Mouse (Mus musculus) c-Kit-positive CD71-negative TER-119-negative erythroid progenitor cells, embryonic 14.5 days (primary cell): ENCODE results near the gene Tmem198.

Experiments used
- DNase-seq: peaks from one replicate; pipeline ENCODE4 v3.0.0-alpha.2; 2013; ENCODE audit warnings: low read depth

Tmem198 gene

DNA sequence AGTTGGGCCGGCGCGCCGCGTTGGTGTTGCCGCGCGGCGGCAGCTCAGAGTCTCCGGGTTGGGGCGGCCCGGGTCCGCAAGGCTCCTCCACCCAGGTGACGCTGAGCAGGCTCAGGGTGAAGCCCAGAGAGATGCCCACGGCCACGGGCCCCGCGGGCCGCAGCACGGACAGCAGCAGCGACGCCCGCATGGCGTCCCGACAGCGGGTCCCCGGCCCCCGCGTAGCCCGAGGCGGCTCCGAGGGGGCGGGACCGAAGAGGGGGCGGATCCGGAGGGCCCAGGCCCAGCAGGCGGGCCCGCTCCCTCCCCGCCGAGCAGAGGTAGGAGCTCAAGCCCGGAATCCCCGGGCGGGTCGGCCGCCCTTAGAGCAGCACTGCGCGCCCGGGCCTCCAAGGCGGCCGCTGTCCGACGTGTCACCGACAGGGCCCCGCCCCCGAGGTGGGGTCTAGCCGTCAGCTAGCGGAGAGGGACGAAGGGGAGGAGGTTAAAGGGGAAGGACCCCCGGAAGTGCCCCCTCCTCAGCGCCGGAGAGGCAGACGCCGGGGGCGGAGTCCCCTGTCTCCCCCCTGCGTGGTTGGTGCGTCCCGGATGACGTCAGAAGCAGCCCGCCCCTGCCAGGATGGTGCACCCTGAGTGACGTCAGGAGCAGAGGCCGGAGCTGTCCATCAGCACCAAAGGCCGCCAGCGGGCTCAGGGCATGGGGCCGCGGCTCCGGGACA, at the start of gene Tmem198, which contains the start of gene Chpf:
Tmem198 (plus strand) TSS at position 617 of the 719 bp plus-strand sequence.
Chpf (minus strand) TSS at position 392 of the 719 bp plus-strand sequence.
- peak; percentile 89 for DNase-seq

DNA sequence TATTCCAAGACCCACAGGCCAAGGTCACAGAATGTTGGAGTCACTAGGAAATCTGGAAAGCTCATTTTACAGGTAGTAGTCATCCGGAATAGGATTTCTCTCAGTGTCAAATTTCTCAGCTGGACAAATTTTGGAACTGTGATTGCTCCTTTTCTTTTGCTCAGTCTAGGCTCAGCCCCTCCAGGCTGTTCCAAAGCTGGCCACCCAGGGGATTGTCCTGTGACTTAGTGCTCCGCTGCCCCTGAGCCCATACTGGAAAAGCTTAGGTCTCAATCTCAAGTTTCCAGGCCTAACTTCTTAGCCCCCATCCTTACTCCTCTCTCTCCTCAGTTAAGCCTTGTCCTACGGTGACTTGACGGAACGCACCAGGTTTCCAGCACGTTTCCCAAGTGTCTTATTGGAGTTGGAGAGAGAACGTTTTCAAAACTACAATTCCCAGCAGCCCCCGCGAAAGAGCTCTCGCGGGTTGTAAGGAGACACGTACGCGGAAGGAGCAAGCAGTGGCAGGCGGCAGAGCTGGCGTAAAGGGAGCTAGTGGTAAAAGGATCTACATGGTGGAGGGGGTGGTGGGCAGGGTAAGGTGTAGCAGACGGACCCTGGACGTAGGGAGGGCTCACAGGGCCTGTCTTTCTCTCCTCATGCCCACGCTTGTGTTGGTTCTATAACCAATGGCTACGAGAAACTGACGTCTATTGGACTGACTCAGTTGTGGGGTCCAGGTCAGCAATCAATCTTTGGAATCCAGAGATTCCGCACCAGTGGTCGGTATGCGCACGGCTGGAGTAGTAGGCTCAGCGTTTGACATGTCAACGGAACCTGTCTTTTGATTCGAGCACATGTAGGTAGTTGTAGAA, 43.6 kb upstream of the Tmem198 start, which contains the start of gene Gmppa:
Gmppa (plus strand) TSS at position 456 of the 854 bp plus-strand sequence.
- DNase-seq: peak; percentile 70

DNA sequence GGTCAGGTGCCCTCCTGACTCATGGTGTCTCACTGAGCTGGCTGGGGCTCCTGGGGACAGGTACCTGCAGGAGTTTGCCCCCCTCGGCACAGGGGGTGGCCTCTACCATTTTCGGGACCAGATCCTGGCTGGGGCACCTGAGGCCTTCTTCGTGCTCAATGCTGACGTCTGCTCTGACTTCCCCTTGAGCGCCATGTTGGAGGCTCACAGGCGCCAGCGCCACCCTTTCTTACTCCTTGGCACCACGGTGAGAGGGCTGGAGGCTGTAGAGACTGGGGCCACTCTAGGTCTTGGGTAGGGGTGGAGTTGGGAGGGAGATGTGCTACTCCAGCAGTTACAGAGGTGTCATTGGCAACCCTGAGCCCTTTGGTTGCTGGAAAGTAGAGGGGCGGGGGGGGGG, 40.5 kb upstream of the Tmem198 start:
- DNase-seq: no peak

DNA sequence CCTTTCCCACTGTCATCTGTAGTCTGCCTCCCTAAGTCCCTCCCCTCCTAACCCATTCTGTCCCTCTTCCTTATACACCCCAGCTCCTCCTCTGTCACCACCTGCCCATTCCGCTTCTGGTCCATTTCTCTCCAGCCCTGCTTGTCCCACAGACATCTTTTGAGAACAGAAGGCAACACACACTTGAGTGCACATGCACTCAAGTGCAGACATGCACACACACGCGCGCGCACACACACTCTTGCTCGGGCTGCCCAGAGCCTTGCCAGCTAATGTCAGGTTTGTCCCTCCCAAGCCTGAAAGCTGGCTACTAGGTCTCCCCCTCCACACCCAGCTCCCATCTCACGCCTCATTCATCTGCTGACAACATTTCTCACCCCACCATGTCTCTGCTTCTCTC, 38.7 kb upstream of the Tmem198 start:
- no peak for DNase-seq

DNA sequence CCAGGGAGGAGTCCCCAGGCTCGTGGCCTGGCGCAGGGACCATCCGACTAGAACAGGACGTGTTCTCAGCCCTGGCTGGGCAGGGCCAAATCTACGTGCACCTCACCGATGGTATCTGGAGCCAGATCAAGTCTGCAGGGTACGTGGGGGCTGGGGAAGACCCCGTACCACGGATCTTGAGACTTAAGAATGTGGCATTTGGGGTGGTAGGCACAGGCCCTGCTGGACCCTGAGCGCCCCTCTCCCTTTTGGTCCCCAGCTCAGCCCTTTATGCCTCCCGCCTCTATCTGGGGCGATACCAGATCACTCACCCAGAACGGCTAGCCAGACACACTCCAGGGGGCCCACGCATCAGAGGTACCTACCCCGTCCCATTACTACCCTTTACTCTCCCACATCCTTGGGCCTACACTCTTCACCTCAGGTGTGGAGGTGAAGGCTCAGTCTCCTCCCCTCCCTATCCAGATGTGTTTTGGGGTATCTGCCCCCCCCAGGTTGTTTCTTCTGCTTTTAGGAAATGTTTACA, 37.8 kb upstream of the Tmem198 start:
- no peak for DNase-seq

DNA sequence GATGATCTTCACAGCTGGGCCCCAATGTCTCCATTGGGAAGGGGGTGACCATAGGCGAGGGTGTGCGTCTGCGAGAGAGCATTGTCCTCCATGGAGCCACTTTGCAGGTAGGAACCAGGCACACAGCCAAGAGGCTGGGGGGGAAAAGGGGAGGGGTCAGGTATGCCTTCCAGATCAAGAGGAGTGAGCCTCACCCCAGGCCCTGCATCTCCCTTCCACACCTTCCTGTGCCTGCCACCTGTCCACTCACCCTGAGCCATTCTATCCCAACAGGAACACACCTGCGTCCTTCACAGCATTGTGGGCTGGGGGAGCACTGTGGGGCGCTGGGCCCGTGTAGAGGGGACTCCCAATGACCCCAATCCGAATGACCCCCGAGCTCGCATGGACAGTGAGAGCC, 37.2 kb upstream of the Tmem198 start:
- no peak for DNase-seq

DNA sequence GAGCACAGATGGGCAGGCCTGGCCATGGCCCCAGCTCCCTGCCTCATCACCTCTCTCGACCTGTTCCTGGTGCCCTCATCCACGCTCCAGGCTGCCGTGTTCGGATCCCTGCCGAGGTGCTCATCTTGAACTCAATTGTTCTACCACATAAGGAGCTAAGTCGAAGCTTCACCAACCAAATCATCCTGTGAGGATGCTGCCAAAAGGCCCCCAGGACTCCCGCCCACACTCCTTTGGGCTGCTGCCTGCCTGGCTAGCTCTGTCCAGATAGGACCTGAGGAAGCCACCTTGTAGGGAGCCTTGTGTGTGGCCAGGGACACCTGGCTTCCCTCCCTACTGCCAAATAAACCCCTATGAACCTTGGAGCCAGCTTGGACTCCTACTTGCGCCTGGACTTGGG, 36.5 kb upstream of the Tmem198 start:
- DNase-seq: no peak

DNA sequence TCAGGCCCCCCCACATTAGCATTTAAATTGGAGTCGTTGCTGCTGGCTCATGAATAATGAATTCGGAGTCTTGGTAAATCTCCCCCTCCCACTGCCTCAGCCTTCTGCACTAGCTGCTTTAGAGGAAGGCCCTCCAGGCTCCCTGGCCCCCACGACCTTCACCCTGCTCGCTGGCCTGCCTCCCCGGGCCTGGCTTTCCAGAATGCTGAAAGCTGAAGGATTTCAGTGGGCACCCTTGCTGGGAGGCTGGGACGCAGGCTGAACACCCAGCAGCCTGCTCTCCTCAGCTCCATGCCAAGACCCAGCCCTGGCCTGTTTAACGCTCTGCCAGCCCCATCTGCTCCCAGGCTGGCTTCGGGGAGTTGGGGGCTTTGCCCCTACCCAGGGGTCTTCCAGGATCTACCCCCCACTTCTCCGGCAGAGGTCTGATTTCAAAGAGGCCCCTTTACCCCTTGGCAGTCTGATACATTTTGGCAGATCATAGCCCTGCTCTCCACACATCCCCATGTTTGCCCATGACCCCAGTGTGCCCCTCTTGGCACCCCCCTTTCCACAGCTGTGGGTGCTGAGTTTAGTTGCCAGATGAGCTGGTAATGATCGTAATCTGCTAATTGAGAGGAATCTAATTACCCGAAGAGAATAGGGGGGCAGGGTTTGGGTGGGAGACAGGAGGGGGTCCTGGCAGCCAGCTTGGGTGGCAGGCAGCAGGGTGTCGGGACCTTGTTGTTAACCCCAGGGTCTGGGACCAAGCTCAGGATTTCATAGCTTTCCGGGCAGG, 35.9 kb upstream of the Tmem198 start:
- no peak for DNase-seq

DNA sequence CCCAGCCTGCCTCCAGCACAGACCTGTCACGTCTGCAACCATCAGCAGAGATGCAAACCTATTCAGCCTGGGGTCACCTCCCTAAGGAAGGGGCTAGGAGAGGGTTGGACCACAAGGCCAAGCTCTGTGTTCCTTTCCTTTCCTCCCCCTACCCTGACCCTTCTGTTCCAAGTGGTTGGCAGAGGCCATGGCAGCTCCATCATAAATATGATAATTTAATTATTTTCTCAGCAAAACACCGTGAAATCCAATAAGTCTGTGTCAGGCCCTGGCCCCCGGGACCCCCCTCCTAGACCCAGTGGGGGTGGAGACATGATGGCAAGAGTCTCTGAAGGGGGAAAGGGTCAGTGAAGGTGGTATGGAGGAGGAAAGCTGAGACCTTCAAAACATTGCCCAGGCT, 35.1 kb upstream of the Tmem198 start:
- no peak for DNase-seq

DNA sequence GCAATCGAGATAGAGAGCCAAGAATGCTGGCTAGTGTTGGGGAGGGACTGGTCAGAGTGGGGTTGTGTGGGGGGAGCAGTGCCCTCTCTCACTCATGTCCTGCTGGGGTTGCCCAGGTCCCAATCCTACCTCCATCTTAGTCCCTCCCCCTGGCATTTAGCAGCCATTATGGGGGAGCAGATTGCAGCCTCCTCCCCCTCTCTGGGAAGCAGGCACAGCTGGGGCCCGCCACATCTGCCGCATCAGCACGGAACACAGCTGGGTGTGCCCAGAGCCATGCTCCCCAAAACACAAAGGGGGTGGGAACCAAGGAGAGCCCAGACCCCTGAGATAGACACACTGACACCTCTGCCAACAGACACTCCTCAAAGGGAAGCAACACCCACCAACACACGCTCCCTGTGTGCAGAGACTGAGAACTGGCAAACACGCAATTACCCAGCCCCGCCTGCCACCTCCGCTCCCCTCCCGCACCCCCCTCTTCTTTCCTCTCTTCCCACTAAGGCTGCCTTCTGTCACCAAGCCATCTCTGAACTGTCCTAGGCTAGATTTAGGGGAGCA, 34.1 kb upstream of the Tmem198 start:
- no peak for DNase-seq

DNA sequence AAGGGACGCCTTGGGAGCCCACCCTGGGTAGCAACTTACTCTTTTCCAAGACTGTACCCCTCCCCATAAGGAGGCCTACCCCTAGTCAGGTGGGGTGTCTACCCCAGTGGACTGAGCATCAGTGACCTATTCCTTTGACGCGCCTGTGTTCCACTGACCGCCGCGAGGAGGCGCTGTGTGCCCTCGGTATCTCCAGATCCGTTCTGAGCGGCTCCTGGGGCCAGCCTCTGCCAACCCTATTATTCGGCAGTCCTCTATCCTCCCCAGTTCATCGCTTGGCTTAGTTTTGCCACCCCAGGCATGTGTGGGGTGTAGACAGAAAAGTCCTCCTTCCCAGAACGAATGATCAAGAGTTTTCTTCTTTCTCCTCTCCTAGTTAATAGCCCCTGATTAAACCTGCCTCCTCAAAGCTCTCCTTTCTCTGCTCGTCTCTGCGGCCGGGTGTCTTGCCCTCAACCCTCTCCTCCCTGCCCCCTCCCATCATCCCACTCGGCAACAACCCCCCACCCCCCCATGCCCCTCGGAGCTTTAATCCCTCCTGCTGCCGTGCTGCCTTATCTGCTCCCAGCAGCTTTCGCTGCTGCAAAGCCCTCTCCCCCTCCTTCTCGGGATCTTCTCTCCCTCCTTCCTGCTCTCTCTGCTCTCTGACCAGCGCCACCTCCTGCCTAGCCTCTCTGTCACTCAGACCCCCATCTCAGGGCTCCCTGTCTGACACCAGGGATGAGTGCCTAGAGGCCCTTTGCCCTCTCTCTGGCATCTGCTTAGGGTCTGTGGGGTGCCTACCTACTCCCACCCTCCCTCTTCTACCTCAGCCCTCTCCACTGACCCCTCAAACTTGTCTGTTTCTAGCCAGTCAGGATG, 33.4 kb upstream of the Tmem198 start:
- peak; percentile 51 for DNase-seq

DNA sequence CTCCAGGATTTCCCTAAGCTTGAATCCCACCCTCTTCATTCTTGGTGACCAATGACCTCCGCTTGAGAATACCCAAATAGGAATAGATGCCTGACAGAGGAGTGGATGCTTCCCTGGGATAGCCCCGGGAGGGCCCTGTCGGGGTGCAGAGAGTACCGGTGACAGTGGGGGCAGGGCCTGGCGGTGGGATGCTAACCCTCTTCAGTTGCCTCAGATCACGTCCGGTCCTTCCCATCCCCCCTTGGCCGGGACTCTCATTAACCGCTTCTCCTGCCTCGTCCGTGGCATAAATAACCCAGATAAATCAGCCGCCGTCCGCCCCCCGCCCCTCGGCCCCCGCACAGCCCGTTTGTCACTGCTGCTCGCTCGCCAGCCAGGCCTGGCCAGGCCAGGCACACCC, 32.7 kb upstream of the Tmem198 start:
- no peak for DNase-seq

DNA sequence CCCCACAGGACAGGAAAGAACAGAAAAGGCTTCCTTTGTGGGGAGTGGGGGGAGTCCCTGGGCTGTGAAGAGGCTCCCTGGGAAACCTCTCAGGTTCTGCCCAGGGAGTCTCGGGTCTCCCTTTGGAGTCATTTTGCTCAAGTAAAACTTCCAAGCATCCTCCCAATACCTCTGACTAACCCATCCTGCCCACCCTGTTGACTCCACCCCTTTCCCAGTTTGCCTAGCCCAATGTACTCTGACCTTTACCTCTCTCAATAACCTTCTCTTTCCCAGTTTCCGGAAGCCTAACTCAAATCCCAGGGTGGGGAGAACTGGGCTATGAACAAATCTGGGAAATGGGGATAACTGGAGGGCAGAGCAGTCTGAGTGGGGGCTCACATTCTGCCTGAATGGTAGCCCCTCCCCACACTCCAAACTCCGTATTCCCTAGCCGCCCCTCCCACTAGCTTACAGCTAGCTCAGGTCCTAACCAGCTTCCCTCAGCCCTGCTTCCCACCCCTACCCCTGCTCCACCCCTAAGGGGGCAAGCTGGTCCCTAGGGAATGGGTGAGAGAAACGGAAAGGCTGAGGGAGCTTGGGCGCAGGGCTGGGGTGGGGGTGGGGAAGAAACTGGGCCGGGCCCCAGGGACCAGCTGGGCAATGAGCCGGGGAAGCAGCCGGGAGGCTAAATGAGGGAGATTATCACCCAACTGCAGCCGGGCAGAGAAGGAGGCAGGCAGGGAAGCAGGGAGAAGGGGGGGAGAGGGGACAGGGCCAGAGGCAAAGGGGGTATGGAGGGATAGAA, 31.9 kb upstream of the Tmem198 start:
- no peak for DNase-seq

DNA sequence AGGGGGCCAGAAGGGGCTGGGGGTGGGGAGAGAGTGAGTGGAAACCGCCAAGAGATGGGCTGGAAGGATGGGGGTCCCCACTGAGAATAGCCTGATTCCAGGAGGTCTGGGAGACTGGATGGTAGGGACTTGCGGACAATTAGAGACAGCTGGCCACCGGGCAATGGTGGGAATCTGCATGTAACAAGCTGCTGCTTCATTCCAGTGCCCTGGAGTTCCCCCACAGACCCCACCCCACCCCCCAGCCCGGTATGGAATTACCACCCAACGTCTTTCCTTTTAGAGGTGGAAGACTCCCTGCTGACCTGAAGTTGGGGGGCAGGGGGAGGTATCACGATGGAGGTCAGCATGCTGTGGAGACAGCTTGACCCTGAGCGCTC, 31.3 kb upstream of the Tmem198 start:
- DNase-seq: no peak

DNA sequence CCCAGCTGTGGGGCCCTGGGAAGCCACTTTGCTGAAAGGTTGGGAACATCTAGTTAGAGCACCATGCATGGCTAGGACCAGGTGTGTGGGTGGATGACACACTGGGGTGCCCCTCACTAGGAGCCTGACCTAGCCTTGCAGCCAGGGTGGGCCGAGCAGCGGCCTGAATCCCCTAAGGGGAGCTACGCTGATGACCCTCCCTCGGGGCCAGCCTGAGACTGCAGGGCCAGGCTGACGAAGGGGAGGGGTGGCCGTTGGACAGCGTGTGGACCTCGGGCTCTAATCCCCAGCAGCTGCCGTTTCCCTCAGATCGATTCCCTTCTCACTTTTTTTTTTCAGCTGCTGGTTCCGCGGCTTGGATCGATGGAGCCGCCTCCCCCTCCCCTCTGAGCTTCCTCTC, 30.4 kb upstream of the Tmem198 start:
- no peak for DNase-seq

DNA sequence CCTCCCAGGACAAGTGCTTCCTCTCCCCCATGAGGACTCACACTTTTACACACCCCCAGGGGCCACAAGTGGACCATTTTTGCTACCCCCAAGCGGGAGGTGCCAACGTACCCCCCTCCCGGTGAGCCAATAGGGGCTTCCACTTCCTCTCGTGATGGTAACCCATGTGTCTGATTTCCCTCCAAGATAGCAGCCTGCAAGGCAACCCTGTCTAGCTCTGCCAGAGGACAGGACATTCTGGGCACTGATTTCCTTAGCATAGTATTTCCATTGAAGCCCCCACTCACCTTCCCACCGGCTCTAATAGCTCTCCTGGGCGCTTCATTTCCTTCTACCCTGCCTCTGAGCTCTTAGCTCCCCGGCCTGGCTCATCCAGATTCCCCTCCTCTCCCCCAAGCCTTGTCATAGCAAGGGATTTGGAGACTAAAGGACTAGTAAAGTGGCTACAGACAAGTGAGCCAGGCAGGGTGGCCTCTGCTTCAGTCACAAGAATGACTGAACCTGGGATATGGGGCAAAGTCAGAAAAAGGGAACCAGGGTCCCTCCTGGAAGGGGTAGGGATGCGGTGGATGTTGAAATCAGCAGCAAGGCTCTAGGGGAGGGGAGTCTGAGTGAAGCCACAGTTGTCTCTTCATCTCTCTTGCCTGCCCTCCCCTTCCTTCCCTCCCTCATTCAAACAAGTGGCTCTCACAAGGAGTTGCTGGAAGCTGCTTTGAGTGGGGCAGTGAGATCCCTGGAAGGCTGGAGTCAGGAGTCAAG, 29.8 kb upstream of the Tmem198 start:
- no peak for DNase-seq

DNA sequence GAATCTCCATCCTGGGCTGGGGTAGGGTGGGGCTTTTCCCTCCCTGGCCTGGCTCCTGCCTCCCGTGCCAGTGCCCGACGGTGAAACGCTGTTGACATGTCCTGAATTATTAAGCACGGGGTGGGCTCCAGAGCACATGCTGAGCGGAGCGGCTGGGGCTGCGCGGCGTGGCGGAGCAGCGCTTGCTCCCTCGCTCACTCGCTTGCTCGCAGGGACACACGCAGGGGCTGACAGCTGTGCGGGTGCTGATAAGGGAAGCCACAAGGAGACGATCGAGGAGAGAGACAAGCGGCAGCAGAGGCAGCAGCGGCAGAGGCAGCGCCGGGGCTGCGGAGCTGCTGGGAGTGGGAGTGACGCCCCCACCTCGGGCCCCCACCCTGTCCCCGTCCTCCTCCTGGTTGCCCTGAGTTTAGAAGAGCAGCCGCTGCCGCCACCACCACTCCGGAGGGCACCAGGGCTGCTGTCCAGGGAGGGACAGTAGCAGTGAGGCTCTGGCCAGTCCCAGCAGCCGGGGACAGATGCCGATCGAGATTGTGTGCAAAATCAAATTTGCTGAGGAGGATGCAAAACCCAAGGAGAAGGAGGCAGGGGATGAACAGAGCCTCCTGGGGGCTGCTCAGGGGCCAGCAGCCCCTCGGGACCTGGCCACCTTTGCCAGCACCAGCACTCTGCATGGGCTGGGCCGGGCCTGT, 28.9 kb upstream of the Tmem198 start, which contains the start of gene Asic4:
Asic4 (plus strand) TSS at position 123 of the 692 bp plus-strand sequence.
- DNase-seq: no peak

DNA sequence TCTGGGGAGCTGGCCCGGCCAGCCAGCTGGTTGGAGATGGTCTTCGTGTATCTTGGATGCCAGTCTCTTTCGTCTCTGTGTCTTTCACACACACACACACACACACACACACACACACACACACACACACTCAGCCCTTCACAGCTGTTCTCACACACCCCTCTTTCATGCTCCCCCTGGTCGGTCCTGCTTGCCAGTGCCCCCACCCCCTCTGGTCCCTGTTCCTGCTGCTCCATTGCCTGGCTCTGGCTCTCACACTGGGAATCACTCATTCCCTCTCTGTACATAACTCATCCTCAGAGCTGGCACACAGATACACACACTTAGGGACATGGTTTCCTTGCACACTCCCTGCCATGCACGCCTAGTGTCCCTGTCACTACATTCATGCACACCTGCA, 27.4 kb upstream of the Tmem198 start:
- no peak for DNase-seq

DNA sequence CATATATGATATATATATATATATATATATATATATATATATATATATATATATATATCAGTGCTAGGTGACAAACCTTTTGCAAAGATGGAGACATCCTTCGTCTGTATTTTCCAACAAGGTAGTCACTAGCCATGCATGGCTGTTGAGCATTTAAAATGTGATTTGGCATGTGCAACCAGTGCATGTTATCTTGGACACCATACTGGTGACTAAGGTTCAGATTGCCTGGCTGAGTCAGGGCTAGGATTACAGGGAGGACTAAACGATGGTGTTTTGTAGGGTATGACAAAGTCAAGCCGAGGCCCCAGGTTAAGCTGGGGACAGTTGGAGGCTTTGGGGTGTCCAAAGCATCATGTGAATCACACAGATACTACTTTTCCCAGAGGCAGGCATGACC, 23.9 kb upstream of the Tmem198 start:
- no peak for DNase-seq
